Mouse (Mus musculus): Measurements from ENCODE around the gene Gnaz. TPM values are rescaled to one million over a fixed set of nuclear protein-coding genes. Genes with fewer than 3 reads are reported as not detected.

Gene Gnaz
- polyA plus RNA-seq, 1 experiment from 2014 or later = 3.7 TPM

- H3K27ac ChIP-seq (ENCODE audit: low read depth) = no peak overlapping the region
- no peak overlapping the region for H3K9ac ChIP-seq (replicated peaks)
- WGBS (ENCODE audit: insufficient replicate concordance) = 63% methylated on average over 7 of the region's 7 CpGs
- no peaks in the 10 kb centered on the region for H3K36me3 ChIP-seq (replicated peaks; ENCODE audit: insufficient read depth, low read length)
- ATAC-seq (no peak), DNase-seq (no peak)
- no peaks in the 10 kb centered on the region for H3K4me1 ChIP-seq (ENCODE audit: insufficient read depth)
- no peaks in the 10 kb centered on the region for H3K27me3 ChIP-seq (ENCODE audit: insufficient read depth, low read length)
- no peaks in the 10 kb centered on the region for H3K9me3 ChIP-seq (ENCODE audit: low read length)
- H3K4me3 ChIP-seq (ENCODE audit: low read depth, low read length) = no peak overlapping the region
- H3K4me2 ChIP-seq (ENCODE audit: low read depth, low read length) = no peak overlapping the region
- TF ChIP-seq EP300 (IDR thresholded peaks at IDR 0.05; ENCODE audit: low read depth) = no peak
- TF ChIP-seq CTCF (IDR thresholded peaks at IDR 0.05; ENCODE audit: low read depth) = no peak
Observed at GRCm38 (mm10) chr10:74975626-74976025, 8.6 kb downstream of the Gnaz start.

GRCm38 (mm10) chr10:74976429-74976828 lies 9.5 kb downstream of the Gnaz start:
- WGBS (ENCODE audit: insufficient replicate concordance) = 60% methylated on average over 7 of the region's 7 CpGs
- H3K4me3 ChIP-seq (ENCODE audit: low read depth, low read length) = no peak overlapping the region
- no peak for ATAC-seq
- H3K27me3 ChIP-seq (ENCODE audit: insufficient read depth, low read length) = no peaks in the 10 kb centered on the region
- H3K36me3 ChIP-seq (replicated peaks; ENCODE audit: insufficient read depth, low read length) = no peaks in the 10 kb centered on the region
- TF ChIP-seq CTCF (IDR thresholded peaks at IDR 0.05; ENCODE audit: low read depth) (no peak), EP300 (IDR thresholded peaks at IDR 0.05; ENCODE audit: low read depth) (no peak)
- H3K9me3 ChIP-seq (ENCODE audit: low read length) = no peaks in the 10 kb centered on the region
- no peak overlapping the region for H3K27ac ChIP-seq (ENCODE audit: low read depth)
- no peak overlapping the region for H3K4me2 ChIP-seq (ENCODE audit: low read depth, low read length)
- H3K4me1 ChIP-seq (ENCODE audit: insufficient read depth) = no peaks in the 10 kb centered on the region
- no peak for DNase-seq
- no peak overlapping the region for H3K9ac ChIP-seq (replicated peaks)

- no peaks in the 10 kb centered on the region for H3K36me3 ChIP-seq (replicated peaks; ENCODE audit: insufficient read depth, low read length)
- no peak for TF ChIP-seq CTCF (IDR thresholded peaks at IDR 0.05; ENCODE audit: low read depth)
- no peak for TF ChIP-seq EP300 (IDR thresholded peaks at IDR 0.05; ENCODE audit: low read depth)
- H3K4me1 ChIP-seq (ENCODE audit: insufficient read depth) = no peaks in the 10 kb centered on the region
- no peak overlapping the region for H3K9ac ChIP-seq (replicated peaks)
- H3K27ac ChIP-seq (ENCODE audit: low read depth) = no peak overlapping the region
- no peak overlapping the region for H3K4me3 ChIP-seq (ENCODE audit: low read depth, low read length)
- H3K4me2 ChIP-seq (ENCODE audit: low read depth, low read length) = no peak overlapping the region
- WGBS (ENCODE audit: insufficient replicate concordance) = 76% methylated on average over 4 of the region's 4 CpGs
- no peak for ATAC-seq
- no peaks in the 10 kb centered on the region for H3K27me3 ChIP-seq (ENCODE audit: insufficient read depth, low read length)
- H3K9me3 ChIP-seq (ENCODE audit: low read length) = no peaks in the 10 kb centered on the region
- DNase-seq = no peak
Observed at GRCm38 (mm10) chr10:74978056-74978455, 11.1 kb downstream of the Gnaz start.

- no peak for TF ChIP-seq EP300 (IDR thresholded peaks at IDR 0.05; ENCODE audit: low read depth)
- TF ChIP-seq CTCF (IDR thresholded peaks at IDR 0.05; ENCODE audit: low read depth) = no peak
- Histone ChIP-seq H3K36me3 (replicated peaks; ENCODE audit: insufficient read depth, low read length) (no peaks in the 10 kb centered on the region), H3K4me3 (ENCODE audit: low read depth, low read length) (no peak overlapping the region), H3K4me1 (ENCODE audit: insufficient read depth) (no peaks in the 10 kb centered on the region), H3K27me3 (ENCODE audit: insufficient read depth, low read length) (no peaks in the 10 kb centered on the region), H3K27ac (ENCODE audit: low read depth) (no peak overlapping the region), H3K9ac (replicated peaks) (no peak overlapping the region), H3K9me3 (ENCODE audit: low read length) (no peaks in the 10 kb centered on the region), H3K4me2 (ENCODE audit: low read depth, low read length) (no peak overlapping the region)
- WGBS (ENCODE audit: insufficient replicate concordance) = 55% methylated on average over 12 of the region's 12 CpGs
- DNase-seq (no peak), ATAC-seq (no peak)
Observed at GRCm38 (mm10) chr10:74981159-74981558, 14.2 kb downstream of the Gnaz start.

GRCm38 (mm10) chr10:74983176-74983575 lies 16.2 kb downstream of the Gnaz start:
- no peak overlapping the region for H3K27ac ChIP-seq (ENCODE audit: low read depth)
- no peak overlapping the region for H3K4me3 ChIP-seq (ENCODE audit: low read depth, low read length)
- no peak overlapping the region for H3K9ac ChIP-seq (replicated peaks)
- no peaks in the 10 kb centered on the region for H3K9me3 ChIP-seq (ENCODE audit: low read length)
- DNase-seq (no peak), ATAC-seq (no peak)
- H3K36me3 ChIP-seq (replicated peaks; ENCODE audit: insufficient read depth, low read length) = no peaks in the 10 kb centered on the region
- no peak for TF ChIP-seq CTCF (IDR thresholded peaks at IDR 0.05; ENCODE audit: low read depth)
- TF ChIP-seq EP300 (IDR thresholded peaks at IDR 0.05; ENCODE audit: low read depth) = no peak
- no peaks in the 10 kb centered on the region for H3K27me3 ChIP-seq (ENCODE audit: insufficient read depth, low read length)
- no peaks in the 10 kb centered on the region; the same call in 1 of the 2 replicates for H3K4me1 ChIP-seq (ENCODE audit: insufficient read depth)
- H3K4me2 ChIP-seq (ENCODE audit: low read depth, low read length) = no peak overlapping the region
- 43% methylated on average over 8 of the region's 8 CpGs for WGBS (ENCODE audit: insufficient replicate concordance)

GRCm38 (mm10) chr10:74987698-74988470 lies 20.9 kb downstream of the Gnaz start:
- Histone ChIP-seq H3K27ac (ENCODE audit: low read depth) (no peak overlapping the region), H3K27me3 (ENCODE audit: insufficient read depth, low read length) (no peaks in the 10 kb centered on the region), H3K9me3 (ENCODE audit: low read length) (no peaks in the 10 kb centered on the region), H3K36me3 (replicated peaks; ENCODE audit: insufficient read depth, low read length) (no peaks in the 10 kb centered on the region), H3K9ac (replicated peaks) (no peak overlapping the region), H3K4me1 (ENCODE audit: insufficient read depth) (no peaks in the 10 kb centered on the region; the same call in 1 of the 2 replicates), H3K4me3 (ENCODE audit: low read depth, low read length) (no peak overlapping the region), H3K4me2 (ENCODE audit: low read depth, low read length) (no peak overlapping the region)
- 36% methylated on average over 14 of the region's 14 CpGs for WGBS (ENCODE audit: insufficient replicate concordance)
- DNase-seq (no peak), ATAC-seq (no peak)
- TF ChIP-seq CTCF (IDR thresholded peaks at IDR 0.05; ENCODE audit: low read depth) (no peak), EP300 (IDR thresholded peaks at IDR 0.05; ENCODE audit: low read depth) (no peak)

All from liver, postnatal 0 days (tissue).